Comparison of ENCODE assay signal across 15 mouse cellular contexts in the genomic region with DNA sequence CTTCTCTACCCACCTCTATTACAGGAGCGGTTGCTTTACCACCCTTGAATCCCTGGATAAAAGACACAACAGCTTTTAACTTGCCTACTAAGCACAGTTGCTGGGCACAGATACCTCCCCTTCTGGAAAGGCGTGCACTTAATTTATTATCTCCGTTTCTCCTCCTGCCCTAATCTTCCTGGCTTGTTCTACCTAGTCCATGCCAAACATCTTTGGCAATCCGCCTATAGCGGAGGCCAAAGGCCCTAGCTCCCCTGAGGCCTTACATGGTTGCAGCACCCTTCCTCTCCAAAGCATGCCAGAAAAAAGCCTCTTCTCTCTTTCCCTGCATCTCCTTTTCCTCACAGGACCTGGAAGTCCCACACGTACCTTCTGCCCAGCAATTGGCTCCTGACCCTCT. TPM values are rescaled to one million over a fixed set of nuclear protein-coding genes. Genes with fewer than 3 reads are reported as not detected.
DNase-seq lines count a peak whose midpoint lies in the region; ATAC-seq and TF ChIP-seq lines count a peak whose summit lies in the region.
"Had no signal": no experiment of that assay in that cellular context is flagged by ENCODE, and none has a peak within 500 bp of the region (broad histone marks: within the 10 kb centered on the region; RNA-seq: fewer than 3 reads in every experiment).

No protein-coding gene starts in this region.

- no peak overlapping the region for H3K27ac ChIP-seq in kidney, embryonic 16.5 days (ENCODE audit: low read length)
- peak overlapping the region; percentile 67 for H3K27ac ChIP-seq in brown adipose tissue, adult 24 weeks (replicated peaks; ENCODE audit: low read depth, low read length)
- peak overlapping the region; percentile 75 for H3K27ac ChIP-seq in heart, postnatal 0 days (ENCODE audit: low read depth)
- no peak overlapping the region for H3K27ac ChIP-seq in midbrain, embryonic 13.5 days

- ATAC-seq in kidney, embryonic 16.5 days (ENCODE audit: low FRiP score, low TSS enrichment): no peak
- ATAC-seq in heart, postnatal 0 days (ENCODE audit: insufficient read depth, low read depth): peak; percentile 43; the same call in 1 of the 2 replicates
- no peak for ATAC-seq in midbrain, embryonic 13.5 days
- ATAC-seq: CD4-positive, CD25-positive, alpha-beta regulatory T cell, adult 4 months; Patski had no signal

- H3K27me3 ChIP-seq in kidney, embryonic 16.5 days (ENCODE audit: insufficient read depth, low read length): no peaks in the 10 kb centered on the region
- no peaks in the 10 kb centered on the region for H3K27me3 ChIP-seq in heart, postnatal 0 days (ENCODE audit: control insufficient read depth, insufficient read depth, low read length)
- H3K27me3 ChIP-seq in midbrain, embryonic 13.5 days: no peaks in the 10 kb centered on the region
- H3K27me3 ChIP-seq: Patski had no signal

- 95% methylated on average over 6 of the region's 6 CpGs for WGBS in kidney, embryonic 16.5 days
- 29% methylated on average over 6 of the region's 6 CpGs for WGBS in heart, postnatal 0 days
- 92% methylated on average over 6 of the region's 6 CpGs for WGBS in midbrain, embryonic 13.5 days

- peak; percentile 33 for DNase-seq in kidney, adult 11 months
- peak; percentile 53 for DNase-seq in heart, postnatal 0 days (ENCODE audit: low spot score)
- peak; percentile 42 to 49 for DNase-seq in kidney, postnatal 36 days
- no peak for DNase-seq in right cerebral cortex, adult 18-20 months
- DNase-seq in frontal cortex, postnatal 25 days (ENCODE audit: low spot score in 2 of 2): no peak
- DNase-seq: cerebellum, adult 8-10 months; liver; spleen, adult 18-20 months had no signal

- no peak overlapping the region for H3K4me2 ChIP-seq in kidney, embryonic 16.5 days (replicated peaks; ENCODE audit: low read depth, low read length)
- H3K4me2 ChIP-seq in heart, postnatal 0 days (ENCODE audit: low read depth, low read length): peak overlapping the region; percentile 20; the same call in 1 of the 2 replicates
- H3K4me2 ChIP-seq in midbrain, embryonic 13.5 days (replicated peaks): no peak overlapping the region

- H3K9me3 ChIP-seq in kidney, embryonic 16.5 days (ENCODE audit: low read length): no peaks in the 10 kb centered on the region
- H3K9me3 ChIP-seq in heart, postnatal 0 days (replicated peaks; ENCODE audit: control insufficient read depth, low read length): no peaks in the 10 kb centered on the region
- H3K9me3 ChIP-seq in midbrain, embryonic 13.5 days: no peaks in the 10 kb centered on the region

- TF ChIP-seq EP300 in heart, postnatal 0 days (IDR thresholded peaks at IDR 0.05; ENCODE audit: low read depth): peak; percentile 86

- H3K4me1 ChIP-seq in kidney, embryonic 16.5 days (ENCODE audit: insufficient read depth, low read length): peaks cover 5% of the 10 kb centered on the region; the same call in 1 of the 2 replicates
- H3K4me1 ChIP-seq in brown adipose tissue, adult 24 weeks (ENCODE audit: control insufficient read depth, insufficient read depth, insufficient read length, low read length): peaks cover 18% of the 10 kb centered on the region
- H3K4me1 ChIP-seq in heart, postnatal 0 days (ENCODE audit: control insufficient read depth, insufficient read depth): peaks cover 46% of the 10 kb centered on the region
- H3K4me1 ChIP-seq in midbrain, embryonic 13.5 days (replicated peaks): no peaks in the 10 kb centered on the region
- H3K4me1 ChIP-seq: megakaryocyte, embryonic 14.5 days had no signal

- no peak for TF ChIP-seq CTCF in heart, postnatal 0 days (IDR thresholded peaks at IDR 0.05; ENCODE audit: low read depth)

- no peak overlapping the region for H3K9ac ChIP-seq in kidney, embryonic 16.5 days (replicated peaks; ENCODE audit: low read length)
- H3K9ac ChIP-seq in heart, postnatal 0 days (replicated peaks; ENCODE audit: low read depth, low read length): no peak overlapping the region
- H3K9ac ChIP-seq in midbrain, embryonic 13.5 days (replicated peaks): no peak overlapping the region

- H3K4me3 ChIP-seq in kidney, embryonic 16.5 days (ENCODE audit: low read length): no peak overlapping the region
- H3K4me3 ChIP-seq in brown adipose tissue, adult 24 weeks (ENCODE audit: insufficient read depth, low read depth, low read length): no peak overlapping the region
- no peak overlapping the region for H3K4me3 ChIP-seq in heart, postnatal 0 days (ENCODE audit: low read depth, low read length)
- no peak overlapping the region for H3K4me3 ChIP-seq in midbrain, embryonic 13.5 days (replicated peaks)
- H3K4me3 ChIP-seq: megakaryocyte, embryonic 14.5 days; myocyte had no signal

- H3K36me3 ChIP-seq in kidney, embryonic 16.5 days (ENCODE audit: insufficient read depth, low read length): no peaks in the 10 kb centered on the region
- H3K36me3 ChIP-seq in heart, postnatal 0 days (replicated peaks; ENCODE audit: control insufficient read depth, insufficient read depth, low read length): no peaks in the 10 kb centered on the region
- H3K36me3 ChIP-seq in midbrain, embryonic 13.5 days: no peaks in the 10 kb centered on the region

RNA-seq across cellular contexts. Expression of a gene that starts 18.9 kb away (rescaled TPM):
- polyA plus RNA-seq in kidney, embryonic 16.5 days (2015; fragmentation: Nextera tagmentation; extraction: Ambion mirVana): 1.4 and 1.7 TPM in 2 replicates
- polyA plus RNA-seq in brown adipose tissue, adult 24 weeks (2012; ENCODE audit: insufficient read depth, insufficient read length, missing spikeins): 10.5 and 11.3 TPM in 2 replicates
- 13.5 and 21.0 TPM in 2 replicates for total RNA-seq in heart, postnatal 0 days (2014; rRNA removed; ENCODE audit: low replicate concordance)
- polyA plus RNA-seq in heart, postnatal 0 days (2015; fragmentation: Nextera tagmentation; extraction: Ambion mirVana): 22.1 and 22.6 TPM in 2 replicates
- 0.15 and 0.19 TPM in 2 replicates for polyA plus RNA-seq in midbrain, embryonic 13.5 days (2015; fragmentation: Nextera tagmentation; extraction: Ambion mirVana)

RNA-seq across cellular contexts. Expression of a gene that starts 43.7 kb away (rescaled TPM):
- polyA plus RNA-seq in kidney, embryonic 16.5 days (2015; fragmentation: Nextera tagmentation; extraction: Ambion mirVana): 29.7 and 32.4 TPM in 2 replicates
- 9.3 and 11.9 TPM in 2 replicates for polyA plus RNA-seq in brown adipose tissue, adult 24 weeks (2012; ENCODE audit: insufficient read depth, insufficient read length, missing spikeins)
- 16.7 and 19.5 TPM in 2 replicates for total RNA-seq in heart, postnatal 0 days (2014; rRNA removed; ENCODE audit: low replicate concordance)
- polyA plus RNA-seq in heart, postnatal 0 days (2015; fragmentation: Nextera tagmentation; extraction: Ambion mirVana): 26.8 and 28.9 TPM in 2 replicates
- polyA plus RNA-seq in midbrain, embryonic 13.5 days (2015; fragmentation: Nextera tagmentation; extraction: Ambion mirVana): 17.3 and 17.7 TPM in 2 replicates

Comparison
In these comparisons a context has a peak if more than half of its experiments do, and no peak if none do; other contexts are left out.
1. DNase-seq: peak in kidney, adult 11 months (single experiment), heart, postnatal 0 days (single experiment) and kidney, postnatal 36 days (2 of 2); none in right cerebral cortex, adult 18-20 months (single experiment) and frontal cortex, postnatal 25 days (0 of 2).
2. H3K27ac ChIP-seq: peak in brown adipose tissue, adult 24 weeks (single experiment) and heart, postnatal 0 days (single experiment); none in kidney, embryonic 16.5 days (single experiment) and midbrain, embryonic 13.5 days (single experiment).